Mouse (Mus musculus) splenic B cell, adult 2 months (primary cell): ENCODE data around the gene Vamp2.
"Not testable (repeated sequence)": the region's sequence is repeated elsewhere in the genome, so short reads cannot be mapped to it uniquely, and the experiment has no call there.

ENCODE experiments used
- DNase-seq: peaks from one replicate; pipeline ENCODE4 v3.0.0-alpha.2; 2011; ENCODE audit warnings: low read depth, low spot score
- H3K27me3 ChIP-seq: 2 replicates; pipeline ENCODE4 v1.6.1; 2012; ENCODE audit warnings: mild to moderate bottlenecking, low read length, moderate library complexity, mixed read lengths; ENCODE audit not compliant: control insufficient read depth, poor library complexity, insufficient read depth, severe bottlenecking
- H3K36me3 ChIP-seq: 2 replicates; pipeline ENCODE4 v1.6.1; 2012; ENCODE audit warnings: mild to moderate bottlenecking, low read length, moderate library complexity, mixed read lengths; ENCODE audit not compliant: control insufficient read depth, poor library complexity, insufficient read depth, severe bottlenecking

The Vamp2 gene

DNA sequence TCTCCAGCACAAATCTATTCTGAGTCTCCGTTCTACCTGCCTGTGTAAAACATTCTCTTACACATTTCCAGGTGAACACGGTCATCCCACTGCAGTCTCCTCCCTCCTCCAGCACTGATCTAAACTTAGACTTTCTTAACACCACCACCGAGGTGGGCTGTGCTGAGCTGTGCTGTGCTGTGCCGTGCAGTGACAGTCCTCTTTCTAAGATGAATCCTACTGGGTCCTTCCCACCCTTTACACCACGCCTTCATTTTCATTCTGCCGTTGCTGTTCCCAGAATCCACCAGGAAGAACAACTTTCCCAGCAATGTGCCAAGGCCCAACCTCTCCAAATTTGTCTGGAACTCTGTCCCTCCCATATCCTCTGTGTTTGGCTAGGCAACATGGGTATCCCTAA is 1.9 kb upstream of the Vamp2 start:
- Histone ChIP-seq H3K36me3 (peaks cover 7% of the 10 kb centered on the region), H3K27me3 (no peaks in the 10 kb centered on the region)
- DNase-seq: no peak

DNA sequence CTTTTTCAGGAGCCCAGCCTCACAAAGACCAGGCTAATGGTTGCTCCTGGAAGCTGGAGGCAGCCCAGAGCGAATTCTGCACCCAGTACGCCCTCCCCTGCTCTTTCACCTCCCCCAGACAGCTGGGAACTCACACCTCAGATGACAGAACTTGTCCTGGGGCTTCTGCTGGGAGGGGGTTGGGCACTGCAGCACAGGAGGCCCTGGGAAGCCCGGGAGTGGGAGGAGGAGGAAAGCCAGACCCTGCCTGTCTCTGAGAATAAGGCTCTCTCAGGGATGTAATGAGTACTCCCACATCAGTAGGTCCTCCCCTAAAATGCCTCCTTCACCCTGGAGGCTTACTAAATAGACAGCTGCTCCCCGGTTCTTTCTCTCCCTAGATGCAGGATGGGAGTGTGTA is 1.2 kb upstream of the Vamp2 start:
- Histone ChIP-seq H3K36me3 (peaks cover 7% of the 10 kb centered on the region), H3K27me3 (no peaks in the 10 kb centered on the region)
- DNase-seq: no peak

DNA sequence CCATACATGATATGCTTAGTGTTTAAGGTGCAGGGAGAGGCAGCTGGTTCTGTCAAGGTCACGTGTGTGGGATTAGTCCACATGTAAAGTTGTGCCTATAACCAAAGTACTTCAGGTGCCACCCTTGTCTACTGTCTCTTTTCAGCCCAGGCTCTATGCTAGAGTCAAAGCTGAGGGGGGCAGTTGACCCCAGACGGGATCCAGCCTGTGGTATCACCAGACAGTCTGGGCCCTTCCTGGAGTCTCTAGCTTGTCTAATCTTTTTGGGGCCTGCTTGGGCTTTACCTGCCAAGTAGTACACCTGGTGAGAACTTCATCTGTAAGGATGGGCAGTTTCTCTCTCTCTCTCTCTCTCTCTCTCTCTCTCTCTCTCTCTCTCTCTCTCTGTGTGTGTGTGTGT is 693 bp upstream of the Vamp2 start:
- H3K36me3 ChIP-seq: peaks cover 7% of the 10 kb centered on the region
- no peaks in the 10 kb centered on the region for H3K27me3 ChIP-seq
- DNase-seq: no peak

DNA sequence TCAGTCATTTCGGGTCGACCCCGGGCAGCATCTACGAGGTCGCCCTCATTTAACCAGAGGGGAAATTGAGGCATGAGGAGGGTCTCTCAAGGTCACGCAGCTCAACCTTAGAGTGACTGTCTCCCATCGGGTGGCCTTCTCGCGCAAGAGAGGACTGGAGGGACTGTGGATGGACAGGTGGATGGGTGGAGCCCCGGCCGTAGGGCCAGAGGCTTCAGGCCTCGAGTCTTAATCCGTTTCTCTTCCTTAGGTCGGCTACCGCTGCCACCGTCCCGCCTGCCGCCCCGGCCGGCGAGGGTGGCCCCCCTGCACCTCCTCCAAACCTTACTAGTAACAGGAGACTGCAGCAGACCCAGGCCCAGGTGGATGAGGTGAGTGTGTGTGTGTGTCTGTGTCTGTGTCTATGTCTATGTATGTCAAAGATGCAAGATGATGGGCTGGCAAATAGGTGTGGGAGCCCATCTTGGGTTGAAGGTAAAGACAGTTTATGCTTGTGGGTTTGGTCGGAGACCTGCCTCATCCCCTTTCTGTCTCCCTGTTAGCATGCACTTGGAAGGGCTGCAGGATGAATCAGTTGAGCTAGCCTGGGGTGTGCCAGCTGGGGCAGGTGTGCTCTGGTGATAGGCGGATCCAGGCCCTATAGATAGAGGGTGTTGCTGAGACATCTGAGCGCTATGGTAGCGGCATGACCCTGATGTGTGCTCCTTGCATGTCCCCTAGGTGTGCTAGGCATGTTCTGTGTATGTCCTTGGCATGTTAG is 746 bp downstream of the Vamp2 start:
- H3K27me3 ChIP-seq: no peaks in the 10 kb centered on the region
- peak; percentile 36 for DNase-seq
- H3K36me3 ChIP-seq: peaks cover 7% of the 10 kb centered on the region

DNA sequence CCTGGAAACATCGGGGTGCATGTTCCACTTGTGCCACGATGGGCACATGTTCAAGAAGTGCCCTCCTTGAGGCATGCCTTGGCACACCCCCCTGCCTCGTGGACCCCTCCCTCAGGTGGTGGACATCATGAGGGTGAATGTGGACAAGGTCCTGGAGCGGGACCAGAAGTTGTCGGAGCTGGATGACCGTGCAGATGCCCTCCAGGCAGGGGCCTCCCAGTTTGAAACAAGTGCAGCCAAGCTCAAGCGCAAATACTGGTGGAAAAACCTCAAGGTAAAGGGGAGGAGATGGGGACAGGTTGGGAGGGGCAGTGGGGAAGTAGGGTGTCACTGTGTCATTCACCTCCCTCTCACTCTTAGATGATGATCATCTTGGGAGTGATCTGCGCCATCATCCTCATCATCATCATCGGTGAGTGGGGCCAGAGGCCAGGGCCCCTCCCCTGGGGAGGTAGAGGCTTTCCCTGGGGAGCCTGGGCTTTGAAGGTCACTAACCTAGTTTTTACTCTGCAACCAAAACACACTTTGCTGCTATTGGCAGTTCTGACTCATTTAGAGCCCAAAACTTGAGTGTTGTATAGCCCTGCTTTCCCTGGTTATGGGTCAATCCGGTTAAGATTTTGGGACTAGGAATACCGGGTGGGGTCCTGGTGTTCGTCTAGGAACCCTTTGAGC is 1.5 kb downstream of the Vamp2 start:
- Histone ChIP-seq H3K36me3 (peaks cover 7% of the 10 kb centered on the region), H3K27me3 (no peaks in the 10 kb centered on the region)
- no peak for DNase-seq

DNA sequence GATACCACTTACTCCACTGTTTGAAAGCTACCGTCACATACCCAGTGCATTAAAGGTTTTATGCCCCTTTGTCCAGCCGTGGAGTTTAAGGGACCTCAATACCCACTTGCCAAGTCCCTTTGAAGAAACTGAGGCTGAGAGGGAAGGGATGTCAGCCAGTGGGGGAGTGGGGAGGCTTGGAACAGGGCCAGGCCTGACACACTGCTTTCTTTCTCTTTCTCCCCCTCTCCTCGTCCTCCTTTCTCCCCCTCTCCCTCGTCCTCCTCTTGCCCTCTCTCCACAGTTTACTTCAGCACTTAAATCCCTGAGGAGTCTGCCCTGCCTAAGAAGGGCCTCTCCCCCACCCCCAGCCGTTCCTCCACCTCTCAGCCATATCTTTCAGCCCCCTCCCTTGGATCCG is 2.1 kb downstream of the Vamp2 start:
- Histone ChIP-seq H3K36me3 (peaks cover 7% of the 10 kb centered on the region), H3K27me3 (no peaks in the 10 kb centered on the region)
- DNase-seq: no peak

DNA sequence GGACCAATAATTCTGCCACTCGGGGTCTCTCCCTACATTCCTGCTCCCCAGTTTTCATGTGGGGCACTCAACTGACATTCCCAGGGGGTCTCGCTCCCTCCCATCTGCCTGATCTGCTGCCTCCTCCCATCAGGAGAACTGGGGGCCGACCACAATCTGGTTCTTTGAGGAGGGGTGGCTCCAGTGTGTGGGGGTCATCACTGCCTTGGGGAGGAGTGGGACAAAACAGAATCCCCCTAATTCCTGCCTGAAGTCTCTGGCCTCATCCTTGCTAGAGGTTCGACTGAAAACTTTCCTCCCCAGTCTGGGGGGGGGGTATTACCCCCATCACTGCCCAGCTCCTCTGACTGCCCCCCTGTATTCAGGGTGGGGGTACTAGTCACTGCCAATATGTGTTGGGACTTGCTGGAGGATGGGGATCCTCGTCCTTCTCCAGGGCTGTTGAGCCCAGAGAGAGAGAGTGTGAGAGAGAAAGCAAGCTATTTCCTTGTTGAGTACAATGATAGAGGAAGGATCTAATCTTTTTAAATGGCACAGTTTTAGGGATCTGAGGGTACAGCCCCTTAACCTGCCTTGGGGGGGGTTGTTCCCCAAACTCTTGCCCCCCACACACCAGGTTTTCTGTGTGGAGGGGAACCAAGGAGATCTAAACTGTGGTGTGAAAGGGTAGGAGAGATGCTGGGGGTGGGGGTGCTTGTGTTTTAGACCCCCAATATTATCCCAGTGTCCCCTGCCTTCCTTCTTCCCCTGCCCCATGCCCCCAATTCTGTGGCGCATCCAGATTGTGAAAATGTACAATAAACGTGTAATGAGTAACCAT is 3.5 kb downstream of the Vamp2 start:
- no peak for DNase-seq
- peaks cover 7% of the 10 kb centered on the region for H3K36me3 ChIP-seq
- no peaks in the 10 kb centered on the region for H3K27me3 ChIP-seq

DNA sequence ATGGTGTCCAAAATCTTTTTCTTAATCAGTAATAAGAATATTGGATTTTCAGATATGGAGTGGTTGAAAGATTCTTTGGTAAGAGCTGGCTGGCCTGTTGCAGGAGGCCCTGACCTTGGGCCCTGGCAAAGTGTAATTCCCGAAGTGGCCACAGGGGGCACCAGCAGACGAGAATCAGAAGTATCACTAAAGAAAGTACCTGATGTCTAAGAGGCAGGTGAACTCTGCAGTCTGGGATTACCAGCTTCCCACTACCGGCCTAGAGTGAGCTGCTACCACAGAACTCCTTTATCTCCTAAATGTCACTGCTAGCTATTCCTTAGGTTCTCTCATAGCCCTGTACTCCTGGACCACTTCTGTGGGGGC is 4.1 kb downstream of the Vamp2 start:
- peak; percentile 92 for DNase-seq
- H3K36me3 ChIP-seq: peaks cover 7% of the 10 kb centered on the region
- H3K27me3 ChIP-seq: no peaks in the 10 kb centered on the region

DNA sequence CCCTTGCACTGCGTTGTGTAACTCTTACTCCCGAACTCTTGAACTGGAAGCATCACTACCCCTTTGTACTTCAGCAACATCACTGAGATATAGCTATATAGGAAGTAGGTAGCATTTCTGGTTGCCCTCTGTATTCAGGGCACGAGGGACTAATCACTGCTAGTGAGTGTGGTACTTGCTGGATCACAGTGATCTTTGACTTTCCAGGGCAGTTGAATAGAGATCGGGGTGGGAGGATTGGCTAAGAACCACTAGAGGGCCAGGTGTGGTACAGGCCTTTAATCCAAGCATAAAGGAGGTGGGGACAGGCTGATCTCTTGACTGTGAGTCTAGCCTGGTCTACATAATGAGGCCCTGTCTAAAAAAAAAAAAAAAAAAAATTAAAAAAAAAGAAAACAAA is 4.6 kb downstream of the Vamp2 start:
- DNase-seq: peak; percentile 73
- no peaks in the 10 kb centered on the region for H3K27me3 ChIP-seq

DNA sequence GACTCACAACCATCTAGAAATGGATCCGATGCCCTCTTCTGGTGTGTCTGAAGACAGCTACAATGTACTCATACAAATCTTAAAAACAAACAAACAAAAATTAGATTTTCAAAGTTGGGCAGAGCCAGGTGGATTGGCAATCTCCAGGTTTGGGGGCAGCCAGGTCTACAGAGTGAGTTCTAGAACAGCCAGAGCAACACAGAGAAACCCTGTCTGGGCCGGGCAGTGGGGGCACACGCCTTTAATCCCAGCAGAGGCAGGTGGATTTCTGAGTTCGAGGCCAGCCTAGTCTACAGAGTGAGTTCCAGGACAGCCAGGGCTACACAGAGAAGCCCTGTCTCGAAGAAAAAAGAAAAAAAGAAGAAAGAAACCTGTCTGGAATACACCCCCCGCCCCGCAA is 5.6 kb downstream of the Vamp2 start:
- DNase-seq: not testable (repeated sequence)

More for the DNA sequence above, 4.6 kb downstream of the Vamp2 start:
- peaks cover 7% of the 10 kb centered on the region for H3K36me3 ChIP-seq

DNA sequence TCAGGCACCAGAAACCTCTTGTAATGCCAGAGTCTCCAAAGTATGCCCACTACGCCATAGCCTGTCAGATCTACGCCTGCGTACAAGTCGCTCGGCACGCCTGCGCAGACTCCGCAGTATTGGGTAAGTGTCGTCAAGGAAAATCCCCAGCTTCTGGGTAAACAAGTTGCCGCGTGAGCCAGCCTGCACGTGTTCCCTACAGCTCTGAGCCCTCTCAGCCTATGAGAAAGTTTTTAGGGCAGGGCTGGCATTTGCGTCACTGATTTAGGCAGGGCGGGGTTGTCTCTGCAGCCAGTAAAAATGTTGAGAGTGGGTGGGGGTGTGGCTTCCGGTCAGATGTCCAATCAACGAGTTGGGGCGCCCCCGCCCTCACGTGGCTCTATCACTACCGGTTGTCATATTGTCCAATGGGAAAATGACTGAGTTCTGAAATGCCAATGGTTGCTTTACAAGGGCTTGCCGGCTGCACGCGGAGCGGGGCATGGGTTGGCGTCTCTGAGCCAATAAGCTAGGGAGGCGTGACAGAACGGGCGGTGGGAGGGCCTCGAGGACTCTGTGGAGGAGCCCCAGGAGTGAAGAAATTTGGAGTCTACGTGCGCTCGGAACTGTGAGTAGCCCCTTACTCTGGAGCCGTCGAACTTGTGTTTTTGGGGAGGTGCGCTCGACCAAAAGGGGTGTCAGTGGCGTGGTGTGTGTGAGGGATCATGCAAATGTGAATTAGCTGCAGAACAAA is 6.6 kb downstream of the Vamp2 start, which contains the start of gene Per1:
Gene Per1, plus strand, starts transcription at position 521 of the 733 bp plus-strand sequence.
- H3K36me3 ChIP-seq: peaks cover 6% of the 10 kb centered on the region
- DNase-seq: peak; percentile 100
- H3K27me3 ChIP-seq: no peaks in the 10 kb centered on the region

More for the DNA sequence above, 5.6 kb downstream of the Vamp2 start:
- H3K27me3 ChIP-seq, H3K36me3 ChIP-seq: not testable (repeated sequence)

DNA sequence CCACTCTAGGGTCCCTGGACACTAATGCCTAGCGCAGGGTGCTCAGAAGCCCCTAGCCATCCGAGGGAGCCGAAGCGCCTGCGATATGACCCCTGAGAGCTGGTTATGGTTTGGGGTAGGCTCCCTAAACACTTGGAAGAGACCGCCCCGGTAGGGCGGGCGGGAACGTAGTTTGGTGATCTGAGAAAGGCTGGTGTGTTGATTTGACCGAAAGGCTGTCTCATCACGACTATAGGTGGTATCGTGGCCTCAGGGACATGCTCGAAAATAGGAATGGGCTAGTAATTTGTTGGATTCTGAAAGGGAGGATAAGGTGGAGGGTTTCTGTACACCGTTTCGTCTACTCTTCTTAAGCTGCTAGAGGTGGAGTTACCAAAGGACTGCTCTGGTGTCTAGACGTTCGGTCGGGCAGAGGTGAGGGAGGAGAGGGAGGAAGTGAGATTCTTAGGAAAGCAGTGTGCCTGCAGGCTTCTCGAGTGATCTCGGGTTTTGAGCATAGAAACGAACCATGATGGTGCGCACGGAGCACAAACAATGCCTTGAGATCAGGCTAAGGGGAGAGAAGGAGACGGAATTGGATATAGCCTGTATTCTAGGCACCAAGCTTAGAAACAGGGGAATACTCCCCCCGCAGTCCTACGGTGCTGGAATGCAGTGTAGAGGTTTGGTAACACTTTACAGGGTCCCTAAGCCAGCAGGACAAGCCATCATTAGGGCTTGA is 7.4 kb downstream of the Vamp2 start:
- DNase-seq: peak; percentile 74
- Histone ChIP-seq H3K36me3 (peaks cover 3% of the 10 kb centered on the region), H3K27me3 (no peaks in the 10 kb centered on the region)

DNA sequence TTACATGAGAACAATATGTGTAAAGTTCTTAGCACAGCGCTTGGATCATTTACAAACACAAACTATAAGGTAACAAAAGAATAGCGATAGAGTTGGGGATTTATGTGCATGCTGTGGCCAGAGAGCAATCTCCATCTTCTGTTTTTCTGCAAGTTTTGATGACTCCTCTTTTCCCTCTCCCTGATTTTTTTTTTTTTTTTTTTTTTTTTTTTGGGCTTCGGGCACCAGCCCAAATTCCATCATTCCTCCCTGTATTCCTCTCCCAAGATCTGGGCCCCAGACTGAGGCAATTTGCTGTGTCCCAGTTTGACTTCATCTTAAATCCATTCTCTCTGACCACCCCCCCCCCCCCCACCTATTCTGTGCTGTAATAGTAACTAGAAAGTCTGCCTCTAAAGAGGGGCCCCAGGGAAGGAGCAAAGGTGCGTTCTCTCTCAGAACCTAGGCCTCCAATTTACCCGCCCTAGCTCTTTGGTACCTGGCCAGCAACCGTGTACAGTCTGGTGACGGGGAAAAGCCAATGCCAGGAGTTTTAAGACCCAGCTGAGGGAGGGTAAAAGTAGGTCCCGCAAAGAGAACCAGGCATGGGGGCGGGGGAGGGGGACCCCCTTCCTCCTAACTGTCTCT is 8.2 kb downstream of the Vamp2 start:
- peaks cover 10% of the 10 kb centered on the region for H3K36me3 ChIP-seq
- no peak for DNase-seq
- no peaks in the 10 kb centered on the region for H3K27me3 ChIP-seq
